Comparison of ENCODE assay signal across 31 mouse cellular contexts in the genomic region with DNA sequence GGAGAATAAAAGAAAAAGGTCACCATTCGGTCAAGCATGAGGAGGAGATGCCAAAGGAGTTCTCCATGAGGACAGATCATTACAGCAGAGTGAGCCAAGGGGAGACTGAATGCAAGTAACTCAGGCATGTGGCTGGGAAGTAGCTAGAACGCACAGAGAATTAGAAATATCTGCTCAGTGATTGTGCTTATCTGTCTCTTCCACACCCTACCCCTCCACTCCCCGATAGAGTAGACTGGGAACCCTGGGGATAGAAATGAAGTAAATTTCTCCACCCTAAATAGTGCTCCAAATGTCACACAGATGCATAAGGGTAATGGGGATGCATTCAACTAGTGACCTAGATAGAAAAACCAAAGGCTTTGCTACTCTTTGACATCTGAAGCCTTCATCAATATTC. TPM values are rescaled to one million over a fixed set of nuclear protein-coding genes. Genes with fewer than 3 reads are reported as not detected.
DNase-seq lines count a peak whose midpoint lies in the region; ATAC-seq and TF ChIP-seq lines count a peak whose summit lies in the region.
"Had no signal": no experiment of that assay in that cellular context is flagged by ENCODE, and none has a peak within 500 bp of the region (broad histone marks: within the 10 kb centered on the region; RNA-seq: fewer than 3 reads in every experiment).

No protein-coding gene starts in this region.

- WGBS in heart, embryonic 10.5 days = 44% methylated on average over 3 of the region's 3 CpGs
- 18% methylated on average over 3 of the region's 3 CpGs for WGBS in liver, embryonic 14.5 days (ENCODE audit: insufficient replicate concordance)

- no peaks in the 10 kb centered on the region for H3K36me3 ChIP-seq in heart, embryonic 10.5 days
- H3K36me3 ChIP-seq in liver, embryonic 14.5 days (replicated peaks; ENCODE audit: control insufficient read depth, insufficient read depth, low read depth) = no peaks in the 10 kb centered on the region
- H3K36me3 ChIP-seq: kidney, embryonic 15.5 days; limb, embryonic 10.5 days; limb, embryonic 15.5 days; lung, embryonic 15.5 days; neural tube, embryonic 13.5 days had no signal

- H3K4me2 ChIP-seq in liver, embryonic 14.5 days (ENCODE audit: low read depth) = no peak overlapping the region; the same call in 1 of the 2 replicates
- H3K4me2 ChIP-seq: forebrain, embryonic 13.5 days; kidney, embryonic 15.5 days; limb, embryonic 15.5 days; lung, embryonic 15.5 days; neural tube, embryonic 13.5 days had no signal

- H3K27ac ChIP-seq in heart, embryonic 10.5 days = no peak overlapping the region
- H3K27ac ChIP-seq in liver, embryonic 14.5 days = no peak overlapping the region
- H3K27ac ChIP-seq: forebrain, embryonic 13.5 days; kidney, embryonic 15.5 days; limb, embryonic 10.5 days; limb, embryonic 15.5 days; lung, embryonic 15.5 days; neural tube, embryonic 13.5 days had no signal

- TF ChIP-seq CTCF in liver, embryonic 14.5 days (IDR thresholded peaks at IDR 0.05; ENCODE audit: low read depth) = no peak

- no peaks in the 10 kb centered on the region for H3K27me3 ChIP-seq in heart, embryonic 10.5 days (ENCODE audit: insufficient read depth, poor library complexity, severe bottlenecking)
- no peaks in the 10 kb centered on the region for H3K27me3 ChIP-seq in liver, embryonic 14.5 days (ENCODE audit: control insufficient read depth, insufficient read depth, low read length)
- H3K27me3 ChIP-seq: forebrain, embryonic 13.5 days; kidney, embryonic 15.5 days; limb, embryonic 15.5 days; lung, embryonic 15.5 days; neural tube, embryonic 13.5 days had no signal

- peak; percentile 63; the same call in 1 of the 2 replicates for TF ChIP-seq EP300 in liver, embryonic 14.5 days (IDR thresholded peaks at IDR 0.05; ENCODE audit: low read depth)

- intact Hi-C loops in heart, postnatal 10 days (cut with DNase I) = no loop called here

- no peak overlapping the region for H3K4me3 ChIP-seq in heart, embryonic 10.5 days
- no peak overlapping the region for H3K4me3 ChIP-seq in liver, embryonic 14.5 days (ENCODE audit: insufficient read depth in 1 of 2, low read depth in 2 of 2, low read length in 2 of 2)
- H3K4me3 ChIP-seq: forebrain, embryonic 13.5 days; kidney, embryonic 15.5 days; limb, embryonic 10.5 days; limb, embryonic 15.5 days; lung, embryonic 15.5 days; myocyte; neural tube, embryonic 13.5 days had no signal

- ATAC-seq in liver, embryonic 14.5 days (ENCODE audit: insufficient read depth) = peak; percentile 72; the same call in 1 of the 2 replicates
- ATAC-seq: activated CD4-positive, CD25-positive, alpha-beta regulatory T cell, adult 4 months; hindbrain, embryonic 16.5 days had no signal

- peaks cover 4% of the 10 kb centered on the region; the same call in 1 of the 2 replicates for H3K4me1 ChIP-seq in heart, embryonic 10.5 days
- H3K4me1 ChIP-seq in liver, embryonic 14.5 days (replicated peaks; ENCODE audit: control insufficient read depth in 2 of 2, insufficient read depth in 2 of 2, low read length in 1 of 2) = peaks cover 11 to 20% of the 10 kb centered on the region in 2 experiments
- H3K4me1 ChIP-seq: kidney, embryonic 15.5 days; limb, embryonic 10.5 days; limb, embryonic 15.5 days; lung, embryonic 15.5 days; neural tube, embryonic 13.5 days had no signal

- DNase-seq in heart, embryonic 10.5 days (ENCODE audit: low spot score) = peak; percentile 24
- DNase-seq in heart, postnatal 10 days = no peak
- DNase-seq in c-Kit-positive CD71-positive TER-119-negative erythroid progenitor cells, embryonic 14.5 days (ENCODE audit: low read depth) = peak; percentile 40
- DNase-seq in liver, embryonic 14.5 days (ENCODE audit: low read depth in 3 of 3, low spot score in 3 of 3) = peak; percentile 23 to 27 (median 26)
- no peak for DNase-seq in layer of hippocampus, adult 8-10 months (ENCODE audit: low spot score in 2 of 2)
- no peak for DNase-seq in cerebellum, adult 9-10 months
- no peak for DNase-seq in neural tube, embryonic 10.5 days (ENCODE audit: extremely low spot score, low spot score)
- DNase-seq: cerebellum, adult 8-10 months; cerebellum, postnatal 36 days; gastrocnemius, postnatal 10 days; kidney, adult 18-20 months; layer of hippocampus, postnatal 36 days; lung, postnatal 36 days; right cerebral cortex, postnatal 14 days had no signal

- no peaks in the 10 kb centered on the region for H3K9me3 ChIP-seq in heart, embryonic 10.5 days
- H3K9me3 ChIP-seq in liver, embryonic 14.5 days (ENCODE audit: control insufficient read depth, low read length) = no peaks in the 10 kb centered on the region
- H3K9me3 ChIP-seq: forebrain, embryonic 13.5 days; kidney, embryonic 15.5 days; limb, embryonic 10.5 days; limb, embryonic 15.5 days; lung, embryonic 15.5 days; neural tube, embryonic 13.5 days had no signal

- no peak overlapping the region for H3K9ac ChIP-seq in liver, embryonic 14.5 days (replicated peaks)
- H3K9ac ChIP-seq: forebrain, embryonic 13.5 days; kidney, embryonic 15.5 days; limb, embryonic 15.5 days; lung, embryonic 15.5 days; neural tube, embryonic 13.5 days had no signal

RNA-seq across cellular contexts. Expression of a gene that starts 28.1 kb away (rescaled TPM):
- 362 and 541 TPM in 2 replicates for polyA plus RNA-seq in heart, embryonic 10.5 days (2016; fragmentation: Nextera tagmentation; extraction: Ambion mirVana)
- 100 to 1,000 TPM; 202 to 247 TPM for total RNA-seq in heart, postnatal 10 days (2021)
- polyA plus RNA-seq in liver, embryonic 14.5 days (2012; rRNA removed) = 86.7 and 121 TPM in 2 replicates
- polyA plus RNA-seq in liver, embryonic 14.5 days (2014; fragmentation: Nextera tagmentation; extraction: Ambion mirVana) = 158 and 179 TPM in 2 replicates
- total RNA-seq in layer of hippocampus, adult 8-10 months (2022) = 100 to 1,000 TPM; 101 to 133 (median 115) TPM

RNA-seq across cellular contexts. Expression of a gene that starts 41.8 kb away (rescaled TPM):
- 36.9 and 37.1 TPM in 2 replicates for polyA plus RNA-seq in heart, embryonic 10.5 days (2016; fragmentation: Nextera tagmentation; extraction: Ambion mirVana)
- 10 to 100 TPM; 21.5 to 30.8 TPM for total RNA-seq in heart, postnatal 10 days (2021)
- 9.4 and 9.8 TPM in 2 replicates for polyA plus RNA-seq in liver, embryonic 14.5 days (2012; rRNA removed)
- 8.7 and 11.9 TPM in 2 replicates for polyA plus RNA-seq in liver, embryonic 14.5 days (2014; fragmentation: Nextera tagmentation; extraction: Ambion mirVana)
- total RNA-seq in layer of hippocampus, adult 8-10 months (2022) = 10 to 100 TPM; 27.9 to 35.5 (median 29.1) TPM

RNA-seq across cellular contexts. Expression of a gene that starts 60.0 kb away (rescaled TPM):
- polyA plus RNA-seq in heart, embryonic 10.5 days (2016; fragmentation: Nextera tagmentation; extraction: Ambion mirVana) = 0.15 and 0.57 TPM in 2 replicates
- 1 to 10 TPM in 1 of 2 experiments, under 1 TPM in 1; 0.50 to 1.3 TPM for total RNA-seq in heart, postnatal 10 days (2021)
- polyA plus RNA-seq in liver, embryonic 14.5 days (2012; rRNA removed) = 119 and 187 TPM in 2 replicates
- 201 and 204 TPM in 2 replicates for polyA plus RNA-seq in liver, embryonic 14.5 days (2014; fragmentation: Nextera tagmentation; extraction: Ambion mirVana)
- not detected for total RNA-seq in layer of hippocampus, adult 8-10 months (2022)
- total RNA-seq: CH12.LX; layer of hippocampus, postnatal 36 days; midbrain, postnatal 0 days had no signal
- polyA plus RNA-seq: C2C12; embryonic facial prominence, embryonic 11.5 days; forebrain, embryonic 13.5 days; hindbrain, embryonic 11.5 days; intestine, embryonic 14.5 days; midbrain, postnatal 0 days; myocyte; small intestine, adult 2 months; urinary bladder, adult 2 months had no signal

Comparison
In these comparisons a context has a peak if more than half of its experiments do, and no peak if none do; other contexts are left out.
1. DNase-seq: peak in heart, embryonic 10.5 days (single experiment), c-Kit-positive CD71-positive TER-119-negative erythroid progenitor cells, embryonic 14.5 days (single experiment) and liver, embryonic 14.5 days (3 of 3); none in heart, postnatal 10 days (0 of 2), layer of hippocampus, adult 8-10 months (0 of 2), cerebellum, adult 9-10 months (single experiment) and neural tube, embryonic 10.5 days (single experiment).